Mouse (Mus musculus): ENCODE measurements around the gene Coro7.
"Not testable (repeated sequence)": the region's sequence is repeated elsewhere in the genome, so short reads cannot be mapped to it uniquely, and the experiment has no call there.

DNA sequence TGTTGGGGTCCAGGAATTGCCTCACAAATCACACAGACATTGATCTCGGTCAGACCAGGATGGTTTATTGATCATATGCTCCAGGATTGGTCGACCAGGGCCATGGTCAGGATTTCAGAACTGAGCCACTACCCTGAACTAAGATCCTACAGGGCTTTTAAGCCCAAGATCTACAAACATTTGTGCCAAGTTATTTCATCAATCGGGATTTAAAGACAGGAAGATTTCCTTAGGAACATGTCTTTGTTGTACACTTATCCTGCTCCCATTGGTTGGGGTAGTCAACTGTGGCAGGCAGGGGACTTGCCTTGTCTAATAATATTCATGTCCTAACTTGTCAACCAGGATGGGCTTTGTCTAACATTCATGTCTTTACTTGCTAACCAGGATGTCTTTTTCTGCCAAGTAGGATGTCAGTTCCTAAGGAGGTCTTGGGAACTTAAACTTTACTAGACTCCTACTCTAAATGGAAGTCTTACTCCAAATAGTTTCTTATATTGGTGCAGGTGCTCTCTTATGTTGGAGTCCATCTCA, 1.4 kb upstream of the Coro7 start:
- TF ChIP-seq CTCF (IDR thresholded peaks at IDR 0.05; ENCODE audit: control insufficient read depth, insufficient read depth, insufficient replicate concordance, low read depth, low read length); POLR2A (IDR thresholded peaks at IDR 0.05; ENCODE audit: control insufficient read depth, low read depth, low read length): not testable (repeated sequence)
